9 mouse cellular contexts compared by ENCODE assay signal in genomic region chr17:25791320-25791842, GRCm38 (mm10). TPM values are rescaled to one million over a fixed set of nuclear protein-coding genes. Genes with fewer than 3 reads are reported as not detected.
A peak's percentile ranks its signal among the peaks of the same experiment; 100 is the strongest.
DNase-seq lines count a peak whose midpoint lies in the region; ATAC-seq and TF ChIP-seq lines count a peak whose summit lies in the region.
"Had no signal": no experiment of that assay in that cellular context is flagged by ENCODE, and none has a peak within 500 bp of the region (broad histone marks: within the 10 kb centered on the region; RNA-seq: fewer than 3 reads in every experiment).

No protein-coding gene starts in this region.

- peaks cover 4% of the 10 kb centered on the region for H3K36me3 ChIP-seq in C2C12 (ENCODE audit: control insufficient read depth, insufficient read depth)
- peaks cover 24% of the 10 kb centered on the region for H3K36me3 ChIP-seq in forebrain, embryonic 12.5 days (replicated peaks)
- H3K36me3 ChIP-seq in liver, embryonic 14.5 days (replicated peaks; ENCODE audit: control insufficient read depth, insufficient read depth, low read depth), result peaks cover 6% of the 10 kb centered on the region

- H3K79me2 ChIP-seq in C2C12 (ENCODE audit: control insufficient read depth, insufficient read depth), result peaks cover 26% of the 10 kb centered on the region

- WGBS in forebrain, embryonic 12.5 days, result 28% methylated on average over 19 of the region's 19 CpGs
- 29% methylated on average over 19 of the region's 19 CpGs for WGBS in liver, embryonic 14.5 days (ENCODE audit: insufficient replicate concordance)

- no peak for ATAC-seq in forebrain, embryonic 12.5 days (ENCODE audit: low FRiP score)
- no peak for ATAC-seq in liver, embryonic 14.5 days (ENCODE audit: insufficient read depth)

- TF ChIP-seq EP300 in liver, embryonic 14.5 days (IDR thresholded peaks at IDR 0.05; ENCODE audit: low read depth), result no peak

- H3ac ChIP-seq in C2C12 (ENCODE audit: control insufficient read depth, insufficient read length, low read depth), result peak overlapping the region; percentile 85

- peak; percentile 94 for DNase-seq in heart, adult 11 months
- no peak for DNase-seq in heart, adult 18-20 months
- DNase-seq in liver, embryonic 14.5 days (ENCODE audit: low read depth in 3 of 3, low spot score in 3 of 3), result no peak
- no peak for DNase-seq in adrenal gland, postnatal 10 days
- no peak for DNase-seq in layer of hippocampus, adult 18-20 months (ENCODE audit: low spot score in 2 of 2)
- no peak for DNase-seq in cerebellum, adult 8-10 months

- H3K79me3 ChIP-seq in C2C12 (ENCODE audit: low read depth), result peaks cover 7% of the 10 kb centered on the region

- peak overlapping the region; percentile 81 for H3K9ac ChIP-seq in forebrain, embryonic 12.5 days
- peak overlapping the region; percentile 71 for H3K9ac ChIP-seq in liver, embryonic 14.5 days (replicated peaks)

- H3K4me3 ChIP-seq in C2C12 (ENCODE audit: insufficient read depth, poor library complexity, severe bottlenecking), result peak overlapping the region; percentile 79
- peak overlapping the region; percentile 65 for H3K4me3 ChIP-seq in forebrain, embryonic 12.5 days (replicated peaks)
- H3K4me3 ChIP-seq in liver, embryonic 14.5 days (ENCODE audit: insufficient read depth in 1 of 2, low read depth in 2 of 2, low read length in 2 of 2), result peak overlapping the region; percentile 78 to 95

- no peaks in the 10 kb centered on the region for H3K9me3 ChIP-seq in forebrain, embryonic 12.5 days
- no peaks in the 10 kb centered on the region for H3K9me3 ChIP-seq in liver, embryonic 14.5 days (ENCODE audit: control insufficient read depth, low read length)

- H3K4me1 ChIP-seq in forebrain, embryonic 12.5 days, result peaks cover 54% of the 10 kb centered on the region
- H3K4me1 ChIP-seq in liver, embryonic 14.5 days (replicated peaks; ENCODE audit: control insufficient read depth in 2 of 2, insufficient read depth in 2 of 2, low read length in 1 of 2), result peaks cover 7 to 19% of the 10 kb centered on the region in 2 experiments

- H3K27ac ChIP-seq in forebrain, embryonic 12.5 days, result peak overlapping the region; percentile 97
- H3K27ac ChIP-seq in liver, embryonic 14.5 days, result peak overlapping the region; percentile 57

- TF ChIP-seq CTCF in C2C12 (IDR thresholded peaks at IDR 0.05; ENCODE audit: control insufficient read depth, insufficient read depth, insufficient read length), result no peak
- peak; percentile 18; the same call in 1 of the 2 replicates for TF ChIP-seq CTCF in liver, embryonic 14.5 days (IDR thresholded peaks at IDR 0.05; ENCODE audit: low read depth)

- H3K27me3 ChIP-seq in C2C12 (ENCODE audit: control insufficient read depth, insufficient read depth, insufficient read length), result no peaks in the 10 kb centered on the region
- H3K27me3 ChIP-seq in forebrain, embryonic 12.5 days, result no peaks in the 10 kb centered on the region
- no peaks in the 10 kb centered on the region for H3K27me3 ChIP-seq in liver, embryonic 14.5 days (ENCODE audit: control insufficient read depth, insufficient read depth, low read length)

- H3K4me2 ChIP-seq in forebrain, embryonic 12.5 days, result peak overlapping the region; percentile 88
- H3K4me2 ChIP-seq in liver, embryonic 14.5 days (ENCODE audit: low read depth), result peak overlapping the region; percentile 95

TF ChIP-seq in C2C12, 6 proteins besides CTCF, POLR2A, EP300 and RAD21:
- TF ChIP-seq CEBPB (IDR thresholded peaks at IDR 0.05; ENCODE audit: low read depth) (no peak), FOSL1 (IDR thresholded peaks at IDR 0.05; ENCODE audit: insufficient read depth, low read length, poor library complexity, severe bottlenecking) (no peak), MYOD1 (IDR thresholded peaks at IDR 0.05; ENCODE audit: control insufficient read depth, insufficient read length, low read depth) (no peak), MAX (IDR thresholded peaks at IDR 0.05) (no peak), MYOG (IDR thresholded peaks at IDR 0.05; ENCODE audit: control insufficient read depth, extremely low read depth, insufficient read length) (no peak), USF1 (IDR thresholded peaks at IDR 0.05; ENCODE audit: low read depth) (no peak)

RNA-seq across cellular contexts. Expression of gene Fam173a, which starts 1.3 kb away (rescaled TPM):
- 10 to 100 TPM; 45.5 to 51.5 TPM for total RNA-seq in heart, adult 18-20 months (2021)
- polyA plus RNA-seq in C2C12 (2012; fragmentation: generic; extraction: Trizol), result 46.0 TPM
- 76.7 and 80.8 TPM in 2 replicates for polyA plus RNA-seq in forebrain, embryonic 12.5 days (2016; fragmentation: Nextera tagmentation; extraction: Ambion mirVana)
- 37.7 and 46.6 TPM in 2 replicates for polyA plus RNA-seq in liver, embryonic 14.5 days (2012; rRNA removed)
- 57.2 and 57.7 TPM in 2 replicates for polyA plus RNA-seq in liver, embryonic 14.5 days (2014; fragmentation: Nextera tagmentation; extraction: Ambion mirVana)
- 10 to 100 TPM; 63.1 to 76.4 TPM for total RNA-seq in adrenal gland, postnatal 10 days (2021)
- total RNA-seq in layer of hippocampus, adult 18-20 months (2021), result 10 to 100 TPM; 88.8 to 99.3 TPM

RNA-seq across cellular contexts. Expression of gene AC134908.4, which starts 4.1 kb away (rescaled TPM):
- total RNA-seq in heart, adult 18-20 months (2021), result not detected
- polyA plus RNA-seq in C2C12 (2012; fragmentation: generic; extraction: Trizol), result not detected
- not detected in 2 replicates for polyA plus RNA-seq in forebrain, embryonic 12.5 days (2016; fragmentation: Nextera tagmentation; extraction: Ambion mirVana)
- not detected in 2 replicates for polyA plus RNA-seq in liver, embryonic 14.5 days (2012; rRNA removed)
- polyA plus RNA-seq in liver, embryonic 14.5 days (2014; fragmentation: Nextera tagmentation; extraction: Ambion mirVana), result not detected in 2 replicates
- under 1 TPM in 1 of 2 experiments, not detected in 1; 0.48 TPM for total RNA-seq in adrenal gland, postnatal 10 days (2021)
- total RNA-seq in layer of hippocampus, adult 18-20 months (2021), result 1 to 10 TPM in 1 of 2 experiments, under 1 TPM in 1; 0.47 to 1.8 TPM
- total RNA-seq: hematopoietic stem cell, adult 5-6 weeks had no signal

RNA-seq across cellular contexts. Expression of gene Ccdc78, which starts 5.0 kb away (rescaled TPM):
- total RNA-seq in heart, adult 18-20 months (2021), result under 1 TPM in 1 of 2 experiments, not detected in 1; 0.39 TPM
- polyA plus RNA-seq in C2C12 (2012; fragmentation: generic; extraction: Trizol), result 0.12 TPM
- polyA plus RNA-seq in forebrain, embryonic 12.5 days (2016; fragmentation: Nextera tagmentation; extraction: Ambion mirVana), result 0.32 and 0.69 TPM in 2 replicates
- polyA plus RNA-seq in liver, embryonic 14.5 days (2012; rRNA removed), result 0.02 and 0.03 TPM in 2 replicates
- not detected in 2 replicates for polyA plus RNA-seq in liver, embryonic 14.5 days (2014; fragmentation: Nextera tagmentation; extraction: Ambion mirVana)
- total RNA-seq in adrenal gland, postnatal 10 days (2021), result not detected
- under 1 TPM; 0.36 to 0.40 TPM for total RNA-seq in layer of hippocampus, adult 18-20 months (2021)
- total RNA-seq: hematopoietic stem cell, adult 5-6 weeks had no signal

RNA-seq across cellular contexts. Expression of gene Metrn, which starts 5.6 kb away (rescaled TPM):
- 10 to 100 TPM; 55.0 to 76.0 TPM for total RNA-seq in heart, adult 18-20 months (2021)
- 64.0 TPM for polyA plus RNA-seq in C2C12 (2012; fragmentation: generic; extraction: Trizol)
- 61.2 and 79.6 TPM in 2 replicates for polyA plus RNA-seq in forebrain, embryonic 12.5 days (2016; fragmentation: Nextera tagmentation; extraction: Ambion mirVana)
- polyA plus RNA-seq in liver, embryonic 14.5 days (2012; rRNA removed), result 20.3 and 27.3 TPM in 2 replicates
- polyA plus RNA-seq in liver, embryonic 14.5 days (2014; fragmentation: Nextera tagmentation; extraction: Ambion mirVana), result 4.1 TPM in 2 replicates
- total RNA-seq in adrenal gland, postnatal 10 days (2021), result 10 to 100 TPM; 28.0 to 45.1 TPM
- 10 to 100 TPM; 81.1 to 83.3 TPM for total RNA-seq in layer of hippocampus, adult 18-20 months (2021)

RNA-seq across cellular contexts. Expression of gene Haghl, which starts 5.9 kb away (rescaled TPM):
- total RNA-seq in heart, adult 18-20 months (2021), result 10 to 100 TPM; 11.4 to 12.1 TPM
- 14.4 TPM for polyA plus RNA-seq in C2C12 (2012; fragmentation: generic; extraction: Trizol)
- polyA plus RNA-seq in forebrain, embryonic 12.5 days (2016; fragmentation: Nextera tagmentation; extraction: Ambion mirVana), result 99.1 and 100 TPM in 2 replicates
- polyA plus RNA-seq in liver, embryonic 14.5 days (2012; rRNA removed), result 6.1 and 7.6 TPM in 2 replicates
- polyA plus RNA-seq in liver, embryonic 14.5 days (2014; fragmentation: Nextera tagmentation; extraction: Ambion mirVana), result 5.8 and 6.1 TPM in 2 replicates
- total RNA-seq in adrenal gland, postnatal 10 days (2021), result 10 to 100 TPM; 22.5 to 35.3 TPM
- total RNA-seq in layer of hippocampus, adult 18-20 months (2021), result 100 to 1,000 TPM; 103 to 109 TPM
